Mouse (Mus musculus) heart, embryonic 15.5 days (tissue): ENCODE data around the gene D5Ertd579e. TPM values are rescaled to one million over a fixed set of nuclear protein-coding genes. Genes with fewer than 3 reads are reported as not detected.
"Not testable (repeated sequence)": the region's sequence is repeated elsewhere in the genome, so short reads cannot be mapped to it uniquely, and the experiment has no call there.

Experiments used
- ATAC-seq: fragments of 200-750 bp; cut with Nextera tagmentation; replicated peaks from 2 replicates; pipeline ENCODE4 v1.8.0; 2017; ENCODE audit warnings: low read depth, moderate TSS enrichment; ENCODE audit not compliant: insufficient number of reproducible peaks, insufficient read depth, low FRiP score
- H3K27ac ChIP-seq: fragments of 300-500 bp; sonication (generic); 2 replicates; pipeline ENCODE4 v1.5.1; 2015; ENCODE audit warnings: mild to moderate bottlenecking, inconsistent platforms
- H3K27me3 ChIP-seq: fragments of 300-500 bp; sonication (generic); 2 replicates; pipeline ENCODE4 v1.6.1; 2015; ENCODE audit warnings: inconsistent platforms
- H3K36me3 ChIP-seq: fragments of 300-500 bp; sonication (generic); 2 replicates; pipeline ENCODE4 v1.6.1; 2015; ENCODE audit warnings: mild to moderate bottlenecking, inconsistent platforms
- H3K4me1 ChIP-seq: fragments of 300-500 bp; sonication (generic); replicated peaks from 2 replicates; pipeline ENCODE4 v1.6.1; 2015; ENCODE audit warnings: inconsistent platforms
- H3K4me2 ChIP-seq: fragments of 300-500 bp; sonication (generic); 2 replicates; pipeline ENCODE4 v1.6.1; 2015; ENCODE audit warnings: inconsistent platforms, mild to moderate bottlenecking, moderate library complexity
- H3K4me3 ChIP-seq: fragments of 300-500 bp; sonication (generic); 2 replicates; pipeline ENCODE4 v1.5.1; 2015; ENCODE audit warnings: mild to moderate bottlenecking, inconsistent platforms
- H3K9ac ChIP-seq: fragments of 300-500 bp; sonication (generic); 2 replicates; pipeline ENCODE4 v1.6.1; 2015; ENCODE audit warnings: mild to moderate bottlenecking, inconsistent platforms
- H3K9me3 ChIP-seq: fragments of 300-500 bp; sonication (generic); replicated peaks from 2 replicates; pipeline ENCODE4 v1.6.1; 2016; ENCODE audit warnings: inconsistent platforms
- WGBS: fragments of 180-500 bp; shearing (Covaris S2); methylation state at CpG from one replicate; pipeline ENCODE4 v1.1.7; 2015; ENCODE audit warnings: mixed read lengths; 5-methylcytosine and 5-hydroxymethylcytosine counted together
- polyA plus RNA-seq: library from polyadenylated mRNA; unstranded; fragments of >200 nt; fragmentation: Nextera tagmentation; extraction: Ambion mirVana; gene quantifications from 2 replicates; pipeline ENCODE4 v1.2.1, GENCODE M21; 2015

D5Ertd579e gene
- polyA plus RNA-seq, 1 experiment from 2014 or later, result 23.2 TPM

- not testable (repeated sequence) for H3K27ac ChIP-seq, ATAC-seq, H3K4me3 ChIP-seq, H3K36me3 ChIP-seq, H3K4me2 ChIP-seq, H3K9ac ChIP-seq, H3K27me3 ChIP-seq, H3K9me3 ChIP-seq
- peaks cover 13% of the 10 kb centered on the region for H3K4me1 ChIP-seq
Observed at GRCm38 (mm10) chr5:36660977-36661760, 34.7 kb downstream of the D5Ertd579e start.

DNA sequence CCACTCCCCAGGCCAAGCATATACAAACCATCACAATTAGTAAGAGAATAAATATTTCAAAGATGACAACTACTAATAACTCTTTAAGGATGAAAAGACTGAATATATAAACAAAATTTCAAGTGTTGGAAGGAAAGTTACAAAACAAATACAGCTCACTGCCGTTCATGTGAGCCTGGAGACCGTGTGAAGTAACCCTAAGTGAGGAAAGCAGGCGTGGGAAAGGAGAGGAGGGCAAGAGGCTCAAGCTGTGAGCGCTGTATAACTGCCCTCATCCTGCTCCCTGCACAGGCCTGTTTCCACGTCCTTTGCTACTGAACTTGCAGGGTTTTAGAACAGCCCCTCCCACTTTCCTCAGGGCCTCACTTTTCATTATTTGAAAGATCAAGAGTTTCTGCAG is 70.2 kb downstream of the D5Ertd579e start:
- Histone ChIP-seq H3K4me3 (no peak overlapping the region), H3K36me3 (peaks cover 11% of the 10 kb centered on the region; the same call in 1 of the 2 replicates), H3K27me3 (no peaks in the 10 kb centered on the region), H3K4me1 (peaks cover 12% of the 10 kb centered on the region), H3K9me3 (no peaks in the 10 kb centered on the region), H3K27ac (no peak overlapping the region), H3K9ac (no peak overlapping the region), H3K4me2 (no peak overlapping the region)
- 70% methylated on average over 5 of the region's 5 CpGs for WGBS
- ATAC-seq, result no peak

DNA sequence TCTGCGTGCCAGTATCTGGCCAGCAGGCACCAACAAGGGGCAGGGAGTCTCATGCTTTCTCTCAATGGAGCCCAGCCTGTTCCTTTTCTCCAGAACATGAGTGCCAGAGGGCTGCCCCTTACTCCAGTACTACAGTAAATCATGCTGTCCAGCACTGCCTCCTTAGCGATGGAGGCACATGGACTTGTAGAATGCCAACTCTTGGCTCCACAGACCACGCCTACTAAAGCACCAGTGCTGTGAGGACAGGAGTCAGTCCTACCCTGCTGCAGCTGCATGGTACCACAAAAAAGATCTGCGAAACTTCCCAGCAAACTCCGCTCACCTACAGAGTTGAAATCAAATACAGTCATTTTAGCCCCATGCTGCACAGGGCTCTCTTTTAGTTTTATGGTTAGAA is 72.2 kb downstream of the D5Ertd579e start:
- WGBS, result 85% methylated on average over 5 of the region's 5 CpGs
- no peaks in the 10 kb centered on the region for H3K36me3 ChIP-seq
- no peak overlapping the region for H3K4me2 ChIP-seq
- peaks cover 23% of the 10 kb centered on the region for H3K4me1 ChIP-seq
- no peak overlapping the region for H3K27ac ChIP-seq
- ATAC-seq, result no peak
- no peaks in the 10 kb centered on the region for H3K27me3 ChIP-seq
- no peaks in the 10 kb centered on the region for H3K9me3 ChIP-seq
- no peak overlapping the region for H3K4me3 ChIP-seq
- no peak overlapping the region for H3K9ac ChIP-seq

DNA sequence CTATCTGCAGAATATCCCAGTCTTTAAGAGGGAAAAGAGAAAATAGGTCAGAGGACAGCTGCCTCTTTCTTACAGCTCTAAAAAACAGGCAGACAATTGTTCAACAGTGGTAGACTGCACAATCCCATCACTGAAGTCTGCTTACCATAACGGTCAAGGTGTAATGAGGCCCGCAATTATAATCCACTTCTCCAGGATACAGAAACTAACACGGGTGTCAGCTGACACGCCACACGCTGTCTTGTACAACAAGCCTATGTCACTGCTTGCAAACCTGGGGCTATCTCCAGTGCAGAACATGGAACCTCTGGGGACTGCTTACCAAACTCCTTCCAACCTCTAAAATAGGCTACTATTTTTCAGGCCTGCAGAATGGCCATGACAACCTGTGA is 74.8 kb downstream of the D5Ertd579e start:
- ATAC-seq, result no peak

DNA sequence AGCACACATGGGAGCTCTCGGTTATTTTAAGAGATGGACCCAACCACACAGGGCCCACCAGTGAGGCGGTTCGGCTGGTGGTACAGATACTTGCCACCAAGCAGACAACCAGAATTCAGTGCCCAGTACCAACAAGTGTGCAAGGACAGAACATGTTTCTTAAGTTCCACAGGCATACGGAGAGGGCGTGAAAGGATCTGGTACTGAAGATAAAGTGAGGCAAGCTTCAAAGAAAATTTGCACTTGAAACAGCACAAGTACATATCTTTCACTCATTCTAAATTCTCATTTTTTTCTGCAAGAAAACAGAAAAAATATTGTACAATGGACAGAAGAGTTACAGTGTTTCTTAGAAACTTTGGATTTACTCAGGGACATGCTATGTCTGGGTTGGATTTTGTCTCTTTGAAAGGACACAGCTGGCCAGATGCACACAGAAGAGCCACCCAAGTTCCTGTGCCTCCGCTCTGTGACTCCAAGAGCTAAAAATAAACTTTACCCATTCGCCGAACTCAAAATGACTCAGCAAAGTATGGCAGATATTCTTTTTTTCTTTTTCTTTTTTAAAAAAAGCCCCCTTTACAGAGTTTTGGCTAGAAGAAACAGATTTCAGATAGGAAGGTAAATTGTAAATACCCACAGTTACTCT is 75.3 kb downstream of the D5Ertd579e start:
- Histone ChIP-seq H3K4me3 (peak overlapping the region; percentile 19), H3K4me1 (peaks cover 23% of the 10 kb centered on the region), H3K27ac (peak overlapping the region; percentile 80), H3K9ac (no peak overlapping the region), H3K9me3 (no peaks in the 10 kb centered on the region), H3K27me3 (no peaks in the 10 kb centered on the region), H3K36me3 (peaks cover 25% of the 10 kb centered on the region), H3K4me2 (peak overlapping the region; percentile 48)
- 34% methylated on average over 8 of the region's 8 CpGs for WGBS
- ATAC-seq, result no peak

More for the DNA sequence above, 74.8 kb downstream of the D5Ertd579e start:
- Histone ChIP-seq H3K36me3 (peaks cover 19% of the 10 kb centered on the region), H3K4me3 (peak overlapping the region; percentile 19), H3K9me3 (no peaks in the 10 kb centered on the region), H3K4me1 (peaks cover 23% of the 10 kb centered on the region), H3K27me3 (no peaks in the 10 kb centered on the region), H3K9ac (0 out of 2 replicates have a peak overlapping the region, but pooled peaks have one; percentile 6), H3K27ac (peak overlapping the region; percentile 80), H3K4me2 (peak overlapping the region; percentile 48)
- 29% methylated on average over 5 of the region's 5 CpGs for WGBS

- peaks cover 41% of the 10 kb centered on the region for H3K36me3 ChIP-seq
- H3K4me3 ChIP-seq, result no peak overlapping the region
- no peak overlapping the region for H3K9ac ChIP-seq
- H3K4me1 ChIP-seq, result peaks cover 23% of the 10 kb centered on the region
- no peaks in the 10 kb centered on the region for H3K9me3 ChIP-seq
- ATAC-seq, result no peak
- no peak overlapping the region for H3K4me2 ChIP-seq
- no peak overlapping the region for H3K27ac ChIP-seq
- 82% methylated on average over 5 of the region's 5 CpGs for WGBS
- no peaks in the 10 kb centered on the region for H3K27me3 ChIP-seq
Observed at GRCm38 (mm10) chr5:36618890-36619289, 76.9 kb downstream of the D5Ertd579e start.

DNA sequence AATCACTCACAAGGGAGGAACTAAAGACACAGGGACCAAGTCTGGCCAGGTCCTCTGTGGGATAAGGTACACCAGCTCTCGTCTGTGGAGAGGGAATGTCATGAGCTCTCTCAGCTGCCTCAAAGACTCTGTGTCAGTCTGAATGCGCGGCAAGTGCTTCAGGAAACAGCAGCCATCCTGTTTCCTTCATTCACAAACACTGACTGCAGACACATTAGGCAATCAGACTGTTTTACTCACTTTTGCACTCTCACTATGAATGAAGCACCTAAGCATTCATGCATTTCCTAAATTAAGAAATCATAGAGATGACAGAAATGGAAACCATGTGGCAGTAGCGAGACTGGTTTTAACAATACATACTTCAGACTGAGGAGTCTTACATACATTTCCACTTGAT is 77.5 kb downstream of the D5Ertd579e start:
- H3K4me2 ChIP-seq, result no peak overlapping the region
- no peak overlapping the region for H3K9ac ChIP-seq
- H3K36me3 ChIP-seq, result peaks cover 46% of the 10 kb centered on the region
- WGBS, result 49% methylated on average over 4 of the region's 4 CpGs
- ATAC-seq, result no peak
- peaks cover 23% of the 10 kb centered on the region for H3K4me1 ChIP-seq
- H3K27me3 ChIP-seq, result no peaks in the 10 kb centered on the region
- H3K27ac ChIP-seq, result no peak overlapping the region
- no peaks in the 10 kb centered on the region for H3K9me3 ChIP-seq
- no peak overlapping the region for H3K4me3 ChIP-seq

DNA sequence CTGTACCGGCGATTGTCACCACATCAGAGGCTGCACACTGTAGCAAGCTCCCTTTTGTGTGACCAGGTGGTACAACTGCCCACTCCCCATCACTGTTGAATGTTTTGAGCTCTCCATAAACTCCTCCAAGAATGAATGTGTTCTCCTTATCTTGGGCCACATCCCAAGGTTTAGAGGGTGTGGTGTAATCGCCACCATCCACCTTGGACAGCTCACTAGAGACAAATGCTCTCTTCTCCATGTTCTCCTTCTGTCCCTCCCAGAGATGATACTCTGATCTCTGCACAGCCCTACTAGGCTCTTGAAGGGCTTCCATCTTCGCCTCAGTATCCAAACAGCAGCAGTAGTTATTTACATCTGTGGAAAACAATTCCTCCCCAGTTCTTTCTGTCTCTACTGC is 81.7 kb downstream of the D5Ertd579e start:
- no peaks in the 10 kb centered on the region for H3K27me3 ChIP-seq
- H3K27ac ChIP-seq, result no peak overlapping the region
- no peaks in the 10 kb centered on the region for H3K9me3 ChIP-seq
- 83% methylated on average over 4 of the region's 4 CpGs for WGBS
- H3K4me3 ChIP-seq, result no peak overlapping the region
- peaks cover 67% of the 10 kb centered on the region for H3K36me3 ChIP-seq
- no peak for ATAC-seq
- H3K9ac ChIP-seq, result no peak overlapping the region
- peaks cover under 1% of the 10 kb centered on the region for H3K4me1 ChIP-seq
- H3K4me2 ChIP-seq, result no peak overlapping the region

- Histone ChIP-seq H3K4me2 (no peak overlapping the region), H3K9me3 (no peaks in the 10 kb centered on the region), H3K27ac (no peak overlapping the region), H3K4me1 (no peaks in the 10 kb centered on the region), H3K4me3 (no peak overlapping the region), H3K36me3 (peaks cover 67% of the 10 kb centered on the region), H3K27me3 (no peaks in the 10 kb centered on the region), H3K9ac (no peak overlapping the region)
- WGBS, result 85% methylated on average over 2 of the region's 2 CpGs
- no peak for ATAC-seq
Observed at GRCm38 (mm10) chr5:36608939-36609499, 86.8 kb downstream of the D5Ertd579e start.

DNA sequence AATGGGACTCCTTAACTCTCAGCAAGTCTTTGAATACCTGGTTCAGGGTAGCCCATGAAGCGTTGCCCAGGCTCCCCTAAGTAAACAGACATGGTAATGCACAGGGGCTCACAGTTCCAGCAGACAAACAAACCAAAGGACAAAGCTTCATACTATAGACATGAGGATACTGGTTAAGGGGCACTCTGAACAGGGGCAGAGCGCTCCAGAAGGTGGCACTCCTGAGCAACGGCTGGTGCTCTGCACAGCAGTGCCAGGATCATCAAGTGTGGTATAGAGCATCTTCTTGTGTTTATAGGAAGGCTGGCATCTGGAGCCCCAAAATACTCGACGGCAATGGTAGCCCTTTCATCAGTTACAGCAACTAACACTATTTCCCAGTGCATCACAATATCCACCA is 92.8 kb downstream of the D5Ertd579e start:
- no peak for ATAC-seq
- H3K4me3 ChIP-seq, result no peak overlapping the region
- H3K9ac ChIP-seq, result no peak overlapping the region
- no peaks in the 10 kb centered on the region for H3K9me3 ChIP-seq
- H3K27me3 ChIP-seq, result no peaks in the 10 kb centered on the region
- WGBS, result 74% methylated on average over 5 of the region's 5 CpGs
- peaks cover 79% of the 10 kb centered on the region for H3K36me3 ChIP-seq
- no peak overlapping the region for H3K4me2 ChIP-seq
- H3K4me1 ChIP-seq, result no peaks in the 10 kb centered on the region
- no peak overlapping the region for H3K27ac ChIP-seq

- Histone ChIP-seq H3K27me3 (no peaks in the 10 kb centered on the region), H3K9me3 (no peaks in the 10 kb centered on the region), H3K9ac (no peak overlapping the region), H3K4me1 (no peaks in the 10 kb centered on the region), H3K4me3 (no peak overlapping the region), H3K4me2 (no peak overlapping the region), H3K27ac (no peak overlapping the region), H3K36me3 (peaks cover 70% of the 10 kb centered on the region)
- 52% methylated on average over 9 of the region's 9 CpGs for WGBS
- no peak for ATAC-seq
Observed at GRCm38 (mm10) chr5:36602028-36602427, 93.8 kb downstream of the D5Ertd579e start.
